Mouse (Mus musculus) left cerebral cortex, postnatal 14 days (tissue): ENCODE measurements around the gene Slc16a3. TPM values are rescaled to one million over a fixed set of nuclear protein-coding genes. Genes with fewer than 3 reads are reported as not detected.

ENCODE experiments used
- DNase-seq, 2 experiments: peaks; one replicate each; pipeline ENCODE4 v3.0.0; 2021 to 2022; ENCODE audit warnings: low spot score in 2 of 2, mixed read lengths in 1 of 2
- intact Hi-C: fragments of 180-260 bp; cut with DNase I; formaldehyde crosslinking; loops from one replicate; pipeline ENCODE4 v1.15.1; 2025
- total RNA-seq, 2 experiments: library from RNA; stranded (reverse); gene quantifications; 2 replicates each; pipeline ENCODE4 v1.2.3; 2021

The Slc16a3 gene
- total RNA-seq, 2 experiments from 2014 or later, result 3.2 to 4.2 TPM

DNA sequence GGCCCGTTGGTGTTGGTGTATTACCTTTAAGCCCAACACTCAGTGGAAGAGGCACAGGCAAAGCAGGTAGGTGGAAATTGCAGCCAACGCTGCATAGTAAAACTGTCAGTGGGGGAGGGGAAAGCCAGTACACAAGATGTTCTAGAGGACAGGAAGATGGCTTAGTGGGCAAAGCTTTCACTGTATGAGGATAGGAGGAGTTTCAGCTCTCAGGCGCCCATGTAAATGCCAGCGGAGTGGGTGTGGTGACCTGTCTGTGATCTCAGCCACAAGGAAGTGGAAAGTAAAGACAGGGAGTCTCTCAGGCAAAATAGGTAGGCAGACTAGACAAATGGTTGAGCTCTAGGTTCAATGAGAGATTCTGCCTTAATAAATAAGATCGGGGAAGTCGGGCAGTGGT is 7.3 kb upstream of the Slc16a3 start:
- no peak for DNase-seq
- intact Hi-C loops, result no loop called here

DNA sequence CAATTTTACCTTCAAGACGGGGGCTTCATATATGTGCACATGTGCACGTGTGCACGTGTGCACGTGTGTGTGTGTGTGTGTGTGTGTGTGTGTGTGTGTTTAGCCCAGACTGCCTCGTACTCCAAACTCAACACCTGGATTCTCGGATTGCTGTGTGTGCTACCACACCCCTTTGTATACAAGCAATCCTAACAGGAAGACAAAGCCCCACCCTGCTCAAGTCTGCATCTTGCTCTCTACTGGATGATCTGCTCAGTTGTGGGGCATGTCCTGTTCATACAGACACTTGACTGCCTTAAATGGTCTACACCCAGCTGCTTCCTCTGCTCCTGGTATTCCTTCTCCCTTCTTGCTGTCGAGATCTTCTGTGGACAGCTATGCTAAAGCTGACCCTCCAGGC is 3.0 kb upstream of the Slc16a3 start:
- DNase-seq, result no peak
- intact Hi-C loops, result no loop called here

DNA sequence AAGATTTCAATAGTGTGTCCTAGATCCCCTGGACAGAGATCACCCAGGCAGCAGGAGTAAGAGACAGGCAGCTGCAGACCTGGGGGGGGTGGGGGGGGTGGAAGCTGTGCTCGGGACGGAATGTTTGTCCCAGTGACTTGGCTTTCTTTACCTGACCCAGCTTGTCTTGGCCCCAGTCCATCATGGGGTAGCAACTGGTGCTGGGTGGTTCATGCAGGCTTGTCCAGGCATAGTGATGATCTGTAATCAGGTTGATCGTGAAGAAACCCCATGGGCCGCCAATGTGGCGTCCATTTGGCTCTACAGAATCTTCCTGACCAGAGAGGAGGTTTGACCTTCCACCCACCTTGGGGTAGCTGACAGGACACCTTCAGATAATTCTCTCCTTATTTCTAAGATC is 2.4 kb upstream of the Slc16a3 start:
- intact Hi-C loops, result no loop called here
- no peak for DNase-seq

DNA sequence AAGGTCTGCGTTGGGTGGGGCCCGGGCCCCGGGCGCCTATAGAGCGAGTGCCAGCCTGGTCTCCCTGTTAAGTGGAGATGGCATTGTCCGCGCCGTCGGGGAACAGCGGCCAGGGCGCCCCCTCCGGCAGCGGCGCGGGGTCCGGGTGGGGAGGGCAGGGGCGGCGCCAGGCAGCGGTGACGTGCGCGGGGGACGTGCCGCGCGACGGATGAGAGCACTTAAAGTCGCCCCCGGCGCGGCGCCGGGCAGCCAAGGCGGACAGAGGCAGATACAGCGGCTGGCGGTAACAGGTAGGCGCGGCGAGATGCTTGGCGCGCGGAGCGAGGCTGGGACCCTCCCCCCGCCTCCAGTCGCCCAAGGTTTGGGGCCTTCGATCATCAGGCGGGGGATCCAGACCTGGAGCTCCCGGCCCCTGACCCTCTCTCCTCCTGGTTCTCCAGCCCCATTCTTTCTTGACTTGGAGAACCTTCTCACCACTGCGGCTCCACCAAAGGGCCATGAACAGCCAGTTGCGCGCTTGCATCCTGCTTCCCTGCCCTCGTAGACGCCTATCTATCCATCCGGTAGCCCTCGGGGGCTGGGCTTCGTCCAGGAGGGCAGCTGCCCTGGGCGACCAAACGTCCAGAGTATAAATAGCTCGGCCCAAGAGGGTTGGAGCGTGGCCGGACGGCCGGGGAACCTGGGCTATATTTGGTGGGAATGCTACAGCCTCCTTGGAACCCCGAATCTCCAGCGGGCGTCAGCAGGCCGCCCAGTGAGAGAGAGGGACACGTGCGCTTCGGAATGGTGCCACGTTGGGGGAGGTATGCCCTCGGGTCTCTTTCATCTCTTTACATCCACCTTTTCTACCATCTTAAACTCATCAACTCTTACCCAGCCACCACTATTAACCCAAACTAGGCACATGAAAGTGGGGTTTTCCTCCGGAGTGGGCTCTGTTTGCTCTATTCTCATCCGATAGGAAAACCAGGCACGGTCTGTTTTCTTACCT is 876 bp downstream of the Slc16a3 start:
- DNase-seq, result no peak
- intact Hi-C loops, result no loop called here

DNA sequence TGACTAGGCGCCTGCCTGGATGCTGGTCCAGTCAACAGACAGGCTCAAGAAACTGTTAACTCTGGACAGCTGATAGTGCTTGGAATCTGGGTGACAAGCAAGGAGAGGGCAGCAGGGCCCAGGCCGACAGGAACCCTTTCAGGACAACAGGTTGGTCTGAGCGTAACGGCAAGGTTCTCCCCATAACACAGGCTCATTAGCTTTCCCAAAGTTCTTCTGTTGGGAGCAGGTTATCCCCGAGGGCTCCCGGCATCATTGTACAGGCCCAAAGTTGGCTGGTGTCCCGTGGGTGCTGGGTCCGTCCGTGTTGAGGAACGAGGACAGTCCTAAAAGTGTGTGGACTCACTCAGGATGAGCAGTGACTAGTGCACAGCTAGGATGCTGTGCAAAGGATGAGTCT is 1.6 kb downstream of the Slc16a3 start:
- intact Hi-C loops, result no loop called here
- no peak for DNase-seq

DNA sequence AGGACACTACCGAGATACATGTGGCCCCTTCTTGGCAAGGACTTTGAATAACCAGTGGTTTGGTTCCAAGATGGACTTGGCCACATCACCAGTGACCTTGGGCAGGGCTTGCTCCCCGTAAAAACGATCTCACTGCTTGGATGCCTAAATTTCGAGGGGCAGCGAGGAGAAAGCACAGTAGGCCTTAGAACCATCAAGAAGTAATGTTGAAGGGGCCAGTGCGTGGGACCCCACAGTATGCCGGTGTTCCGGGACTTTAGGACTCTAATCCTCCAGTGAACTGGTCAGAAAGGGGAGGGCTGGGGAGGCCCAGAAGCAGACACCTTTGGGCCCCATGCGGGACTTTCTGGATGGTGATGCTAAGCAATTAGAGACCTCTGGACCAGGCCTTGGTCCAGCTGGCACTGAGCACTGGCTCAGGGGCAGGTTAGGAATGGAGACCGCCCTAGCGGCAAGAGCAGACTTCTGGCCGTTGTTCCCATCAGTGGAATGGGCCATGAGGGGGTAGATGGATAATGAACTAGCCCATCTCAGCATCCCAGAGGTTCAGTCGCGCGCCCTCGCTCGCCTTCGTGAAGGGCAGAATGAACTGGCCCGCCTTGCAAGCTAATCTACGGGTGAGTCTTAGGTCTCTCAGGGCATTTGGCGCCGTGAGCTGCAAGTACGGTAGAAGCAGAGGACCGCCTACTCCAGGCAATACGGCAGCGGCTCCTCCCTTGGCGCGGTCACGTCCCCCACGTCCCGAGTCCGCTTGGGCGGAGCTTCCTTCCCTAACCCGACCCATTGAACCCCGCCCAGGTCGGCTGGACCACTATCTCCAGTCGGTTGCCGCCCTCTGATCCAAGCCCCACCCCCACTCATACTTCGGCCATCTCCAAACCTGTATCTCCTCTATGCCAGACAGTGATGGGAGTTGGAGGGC is 2.3 kb downstream of the Slc16a3 start:
- peak; percentile 46 to 75 for DNase-seq
- intact Hi-C loops, result no loop called here

DNA sequence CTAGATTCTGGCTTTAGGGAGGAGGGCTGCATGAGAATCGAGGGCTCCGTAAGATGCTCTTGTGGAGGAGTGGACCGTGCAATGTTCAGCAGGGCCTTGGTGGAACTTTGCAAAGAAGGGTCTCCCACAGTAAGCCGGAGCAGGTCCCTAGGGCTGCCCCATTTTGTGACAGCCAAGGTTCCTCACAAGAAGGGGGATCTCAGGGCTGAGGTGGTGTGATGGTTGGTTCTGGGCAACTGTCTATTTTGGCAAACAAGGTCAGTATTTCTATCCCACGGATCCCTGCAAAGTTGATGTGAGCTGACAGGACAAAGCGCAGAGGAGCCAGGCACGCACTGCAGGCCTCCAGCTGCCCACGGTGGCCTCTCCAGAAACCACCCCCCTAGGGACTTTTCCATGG is 3.0 kb downstream of the Slc16a3 start:
- intact Hi-C loops, result no loop called here
- no peak for DNase-seq

DNA sequence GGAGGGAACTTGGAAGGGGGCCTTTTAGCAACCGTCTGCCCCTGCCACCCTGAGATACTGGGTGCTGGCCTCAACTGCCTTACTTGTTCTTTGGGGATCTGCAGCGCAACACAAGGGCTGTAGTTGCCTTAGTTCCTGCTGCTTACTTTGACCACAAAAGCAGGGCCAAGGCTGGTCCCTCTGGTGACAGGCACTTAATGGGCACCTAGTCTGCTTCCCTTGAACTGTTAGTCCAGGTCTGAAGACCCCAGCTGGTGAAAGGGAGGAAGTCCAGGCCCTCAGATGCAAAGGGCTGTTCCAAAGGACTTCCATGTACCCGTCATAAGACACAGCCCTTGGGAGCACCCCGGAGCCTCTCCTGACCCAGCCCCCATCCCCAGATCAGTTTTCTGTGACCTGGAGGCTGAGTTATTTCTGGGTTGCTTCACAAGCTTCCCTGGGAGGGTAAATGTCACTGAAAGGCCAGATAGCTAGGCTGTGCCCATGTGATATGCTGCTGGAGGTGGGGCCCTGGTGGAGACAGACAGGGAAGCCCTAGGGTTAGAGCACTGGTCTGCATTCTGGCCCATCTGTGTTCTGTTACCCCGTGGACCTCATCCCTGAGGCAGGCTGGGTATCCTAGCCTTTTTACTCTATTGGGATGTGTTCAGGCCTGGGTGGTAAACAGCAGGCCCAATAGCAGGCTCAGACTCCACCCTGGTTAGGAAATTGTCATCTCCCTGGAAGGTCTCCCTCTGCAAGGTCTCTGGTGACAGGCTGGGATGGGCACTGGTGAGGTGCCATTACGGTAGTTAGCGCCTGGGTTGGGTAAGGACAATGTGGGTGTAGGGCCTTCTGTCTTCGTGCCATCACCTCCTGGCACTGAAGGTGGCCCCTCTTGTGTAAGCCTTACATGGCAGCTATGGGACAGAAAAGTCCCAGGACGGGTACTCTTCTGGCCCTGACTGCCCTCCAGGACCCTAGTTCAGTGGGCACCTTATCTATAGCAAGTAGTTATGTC is 3.8 kb downstream of the Slc16a3 start:
- intact Hi-C loops, result no loop called here
- no peak for DNase-seq

DNA sequence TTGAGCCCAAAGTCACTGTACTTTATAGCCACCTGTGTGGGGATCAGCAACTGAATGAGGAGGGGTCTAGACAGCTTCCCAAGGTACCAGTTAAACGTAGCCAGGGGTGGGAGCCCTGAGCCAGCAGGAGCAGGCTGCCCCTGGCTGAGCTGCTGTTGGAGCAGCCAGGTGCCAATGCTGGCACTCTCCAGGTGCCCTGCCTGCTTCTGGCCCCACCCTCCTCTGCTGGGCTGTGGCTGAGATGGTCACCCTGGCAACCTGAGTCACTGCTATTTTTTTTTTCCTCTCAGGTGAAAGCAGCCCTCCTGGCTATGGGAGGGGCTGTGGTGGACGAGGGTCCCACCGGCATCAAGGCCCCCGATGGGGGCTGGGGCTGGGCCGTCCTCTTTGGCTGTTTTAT is 6.7 kb downstream of the Slc16a3 start:
- DNase-seq, result no peak
- intact Hi-C loops, result no loop called here

DNA sequence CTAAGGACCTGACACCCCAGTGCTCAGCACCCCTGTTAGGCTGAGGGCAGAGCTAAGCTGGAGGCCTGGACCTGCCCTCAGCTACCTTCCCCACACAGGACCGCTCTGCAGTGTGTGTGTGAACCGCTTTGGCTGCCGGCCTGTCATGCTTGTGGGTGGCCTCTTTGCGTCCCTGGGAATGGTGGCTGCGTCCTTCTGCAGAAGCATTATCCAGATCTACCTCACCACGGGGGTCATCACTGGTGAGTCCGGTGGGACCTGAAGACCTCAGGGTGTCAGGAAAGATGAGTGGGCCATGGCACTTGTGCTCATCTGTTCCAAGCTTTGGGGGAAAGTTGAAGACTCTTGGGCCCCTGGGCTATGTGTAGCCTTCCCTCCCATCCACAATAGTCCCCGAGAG is 7.4 kb downstream of the Slc16a3 start:
- no peak for DNase-seq
- intact Hi-C loops, result no loop called here

DNA sequence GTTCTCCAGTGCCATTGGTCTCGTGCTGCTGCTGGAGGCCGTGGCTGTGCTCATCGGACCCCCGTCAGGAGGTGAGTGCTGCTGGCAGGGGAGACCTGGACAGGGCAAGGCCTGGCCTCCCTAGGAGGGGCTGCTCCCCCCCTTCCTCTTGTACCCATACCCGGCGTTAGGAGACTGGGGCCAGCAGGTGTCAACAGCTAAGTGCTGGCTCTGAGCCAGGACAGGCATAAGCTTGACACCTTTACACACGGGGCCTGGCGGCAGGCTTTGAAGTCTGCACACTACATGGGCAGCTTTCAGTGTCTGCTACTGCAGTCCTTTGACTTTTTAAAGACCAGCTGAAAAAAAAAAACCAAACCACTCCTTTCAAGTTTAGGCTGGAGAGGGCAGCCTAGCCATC is 8.8 kb downstream of the Slc16a3 start:
- no peak for DNase-seq
- intact Hi-C loops, result no loop called here

DNA sequence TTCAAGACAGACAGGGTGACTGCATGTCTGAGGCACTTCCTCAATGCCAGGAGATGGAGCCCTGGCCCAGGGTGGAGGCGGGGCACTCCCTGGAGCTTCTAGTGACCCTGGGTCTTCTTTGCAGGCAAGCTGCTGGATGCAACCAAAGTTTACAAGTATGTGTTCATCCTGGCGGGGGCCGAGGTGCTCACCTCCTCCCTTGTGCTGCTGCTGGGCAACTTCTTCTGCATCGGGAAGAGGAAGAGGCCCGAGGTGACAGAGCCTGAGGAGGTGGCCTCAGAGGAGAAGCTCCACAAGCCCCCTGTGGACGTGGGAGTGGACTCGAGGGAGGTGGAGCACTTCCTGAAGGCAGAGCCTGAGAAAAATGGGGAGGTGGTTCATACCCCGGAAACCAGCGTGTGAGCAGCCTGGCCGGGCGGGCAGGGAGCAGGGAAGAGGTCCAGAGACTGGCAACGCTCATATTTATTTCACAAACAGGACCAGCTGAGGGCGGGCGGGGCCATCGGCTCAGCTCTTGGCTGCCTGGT is 9.5 kb downstream of the Slc16a3 start:
- DNase-seq, result no peak
- intact Hi-C loops, result no loop called here

DNA sequence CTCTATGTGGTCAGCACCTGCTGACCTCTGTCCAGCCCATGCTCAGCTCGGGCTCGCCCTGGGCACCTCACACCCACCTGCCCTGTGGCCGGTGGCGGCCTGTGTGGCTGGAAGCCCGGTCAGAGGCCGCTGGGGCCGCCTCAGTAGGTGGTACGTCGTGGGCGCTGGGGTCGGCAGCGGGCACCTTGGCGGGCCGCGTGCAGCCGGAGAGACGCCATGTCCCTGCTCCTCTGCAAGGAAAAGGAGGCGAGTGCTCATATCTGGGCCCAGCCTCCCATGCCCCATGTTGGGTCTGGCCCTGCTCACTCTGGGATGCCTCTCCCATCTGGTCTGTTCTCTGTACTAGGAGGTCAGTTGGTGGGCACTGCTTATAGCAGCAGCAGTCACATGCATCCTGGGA is 10.8 kb downstream of the Slc16a3 start:
- intact Hi-C loops, result no loop called here
- DNase-seq, result no peak

DNA sequence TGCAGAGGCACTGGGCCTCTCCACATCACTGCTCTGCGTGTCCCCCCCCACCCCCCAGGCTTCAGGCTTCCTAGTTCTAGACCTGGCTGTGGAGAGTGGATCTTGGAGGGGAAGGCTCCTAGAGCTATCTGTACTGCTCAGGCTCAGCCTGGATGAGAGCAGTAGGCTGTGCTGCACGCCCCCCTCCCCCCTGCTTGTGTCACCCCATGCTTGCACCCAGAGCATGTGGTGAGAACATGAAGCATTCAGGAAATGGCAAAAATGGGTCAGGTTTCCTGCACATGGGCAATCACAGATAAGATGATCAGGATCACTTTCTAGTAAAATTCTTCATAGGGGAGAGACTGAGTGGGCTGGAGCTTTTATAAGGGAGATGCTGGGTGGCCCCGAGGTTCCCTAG is 11.3 kb downstream of the Slc16a3 start:
- DNase-seq, result no peak
- intact Hi-C loops, result no loop called here

DNA sequence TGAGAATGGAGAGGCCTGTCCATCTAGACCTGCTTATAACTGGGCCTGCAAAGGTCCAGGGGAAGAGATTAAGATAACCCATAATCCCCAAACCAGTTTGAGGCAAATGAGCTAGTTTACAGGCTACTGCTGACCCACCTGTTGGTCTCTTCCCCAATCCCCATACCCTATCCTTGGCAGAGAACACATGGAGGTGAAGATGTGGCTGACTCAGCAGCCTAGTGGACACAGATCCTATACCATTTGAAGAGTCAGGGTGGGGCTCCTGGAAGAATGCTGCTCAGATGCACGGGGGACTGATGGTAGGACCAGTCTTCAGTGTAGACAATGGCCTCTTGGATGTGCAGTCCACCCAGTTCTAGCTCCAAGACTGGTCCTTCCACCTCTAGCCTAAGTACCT is 12.0 kb downstream of the Slc16a3 start:
- no peak for DNase-seq
- intact Hi-C loops, result no loop called here

DNA sequence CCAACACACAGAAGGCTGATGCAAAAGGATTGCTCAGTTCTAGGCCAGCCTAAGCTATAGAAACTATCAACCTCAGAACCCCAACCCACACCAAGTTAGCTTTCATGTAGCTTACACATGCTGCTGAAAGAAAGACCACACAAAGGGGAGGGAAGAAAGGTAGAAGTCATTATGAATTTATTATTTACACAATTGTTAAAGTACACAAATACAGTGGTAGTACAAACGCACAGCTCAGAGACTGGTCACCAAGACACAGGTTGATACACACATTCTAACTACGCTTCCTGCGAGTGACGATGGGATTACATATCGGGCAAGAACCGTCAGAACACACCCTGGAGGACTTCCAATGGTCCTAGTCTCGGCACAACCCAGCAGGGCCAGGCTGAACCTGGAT is 13.3 kb downstream of the Slc16a3 start:
- intact Hi-C loops, result no loop called here
- DNase-seq, result no peak

DNA sequence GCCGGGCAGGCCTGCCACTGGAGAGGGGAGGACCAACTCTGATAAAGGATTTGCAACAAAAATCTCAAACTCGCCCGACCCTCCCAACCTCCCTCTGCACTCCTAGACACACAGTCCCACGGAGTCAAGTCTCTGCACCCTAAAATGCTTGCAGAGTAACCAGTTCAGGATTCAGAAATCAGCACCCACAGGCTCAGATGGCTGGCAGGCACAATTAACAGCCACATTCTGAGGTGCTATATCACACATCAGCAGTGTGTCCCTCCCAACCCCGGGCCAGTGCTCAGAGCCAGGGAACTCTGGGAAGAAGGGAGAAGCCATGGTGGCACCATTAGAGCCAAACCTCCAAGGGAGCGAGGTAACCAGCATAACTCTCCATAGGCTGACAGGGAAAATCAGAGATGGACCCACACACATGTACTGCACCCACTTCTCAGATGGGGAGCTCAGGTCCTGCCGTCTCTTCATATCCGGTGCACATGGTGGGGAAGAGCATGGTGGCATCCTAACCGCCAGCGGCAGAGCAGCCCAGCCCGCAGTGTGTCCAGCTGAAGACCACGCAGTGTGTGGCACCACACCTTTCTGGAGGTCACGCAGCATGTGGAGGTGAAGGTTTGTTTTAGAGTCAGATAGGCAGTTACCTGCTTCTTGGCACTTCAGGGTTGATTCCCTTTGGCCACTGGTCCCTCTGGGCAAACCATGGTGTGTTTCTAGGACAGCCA is 13.9 kb downstream of the Slc16a3 start:
- intact Hi-C loops, result no loop called here
- DNase-seq, result no peak

DNA sequence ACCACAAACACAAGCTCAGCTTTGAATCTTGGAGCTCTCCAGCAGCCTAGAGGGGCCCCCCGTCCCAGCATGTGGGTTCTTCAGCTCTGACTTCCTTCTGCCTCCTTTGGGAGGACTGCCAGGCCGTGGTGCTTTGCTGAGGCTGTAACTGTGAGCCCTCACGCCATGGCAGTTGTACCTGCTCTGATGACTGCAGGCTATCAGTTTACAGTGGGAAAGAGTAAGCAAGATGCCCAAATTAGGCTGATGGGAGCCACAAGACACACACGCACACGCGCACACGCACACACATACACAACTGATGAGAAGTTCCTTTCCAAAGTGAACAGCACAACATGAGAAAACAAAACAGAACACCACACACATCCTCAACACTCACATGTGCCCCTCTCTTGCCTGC is 14.6 kb downstream of the Slc16a3 start:
- DNase-seq, result no peak
- intact Hi-C loops, result no loop called here
